Mouse (Mus musculus) lung, adult 18-20 months (tissue): Measurements from ENCODE around the gene C1ql3.

Experiments used
- DNase-seq, 2 experiments: peaks; one replicate each; pipeline ENCODE4 v3.0.0; 2022; ENCODE audit warnings: mixed read lengths in 2 of 2

C1ql3 gene

GRCm38 (mm10) chr2:13011472-13011871, at the start of gene C1ql3:
TSS of gene C1ql3 (minus strand) at chr2:13011806.
- DNase-seq, result no peak

GRCm38 (mm10) chr2:13060426-13061170, 49.0 kb upstream of the C1ql3 start:
- DNase-seq, result no peak

- no peak for DNase-seq
Observed at GRCm38 (mm10) chr2:13048649-13049048, 37.0 kb upstream of the C1ql3 start.

GRCm38 (mm10) chr2:13044555-13044954, 32.9 kb upstream of the C1ql3 start:
- no peak for DNase-seq

GRCm38 (mm10) chr2:13039785-13040184, 28.2 kb upstream of the C1ql3 start:
- no peak for DNase-seq

GRCm38 (mm10) chr2:13038772-13039171, 27.2 kb upstream of the C1ql3 start:
- DNase-seq, result no peak

- DNase-seq, result no peak
Observed at GRCm38 (mm10) chr2:13018861-13019260, 7.3 kb upstream of the C1ql3 start.

GRCm38 (mm10) chr2:13018382-13018781, 6.8 kb upstream of the C1ql3 start:
- no peak for DNase-seq

- DNase-seq, result no peak
Observed at GRCm38 (mm10) chr2:13011973-13012372, 367 bp upstream of the C1ql3 start.

- no peak for DNase-seq
Observed at GRCm38 (mm10) chr2:13010460-13011341, 905 bp downstream of the C1ql3 start.

- DNase-seq, result no peak
Observed at GRCm38 (mm10) chr2:13010030-13010459, 1.6 kb downstream of the C1ql3 start.

GRCm38 (mm10) chr2:13009261-13009972, 2.2 kb downstream of the C1ql3 start:
- no peak for DNase-seq

GRCm38 (mm10) chr2:13008433-13008832, 3.2 kb downstream of the C1ql3 start:
- DNase-seq, result no peak

- no peak for DNase-seq
Observed at GRCm38 (mm10) chr2:13000026-13000425, 11.6 kb downstream of the C1ql3 start.

GRCm38 (mm10) chr2:12984901-12985732, 26.5 kb downstream of the C1ql3 start:
- no peak for DNase-seq

GRCm38 (mm10) chr2:12978771-12979170, 32.8 kb downstream of the C1ql3 start:
- DNase-seq, result no peak

GRCm38 (mm10) chr2:12977367-12977766, 34.2 kb downstream of the C1ql3 start:
- no peak for DNase-seq

GRCm38 (mm10) chr2:12973752-12974151, 37.9 kb downstream of the C1ql3 start:
- DNase-seq, result no peak

GRCm38 (mm10) chr2:12970049-12970724, 41.4 kb downstream of the C1ql3 start:
- no peak for DNase-seq

- DNase-seq, result no peak
Observed at GRCm38 (mm10) chr2:12956703-12957424, 54.7 kb downstream of the C1ql3 start.
